Mouse (Mus musculus) kidney, adult 11 months (tissue): ENCODE measurements around the gene Pcdh15.
A peak's percentile ranks its signal among the peaks of the same experiment; 100 is the strongest.

Experiments
- DNase-seq: peaks from one replicate; pipeline ENCODE4 v3.0.0; 2022

The Pcdh15 gene

GRCm38 (mm10) chr10:73098966-73099845 lies at the start of gene Pcdh15:
Gene Pcdh15 (plus strand): TSS chr10:73099342.
- no peak for DNase-seq

- DNase-seq: no peak
Measured at GRCm38 (mm10) chr10:73052074-73052473, 47.1 kb upstream of the Pcdh15 start.

- DNase-seq: no peak
Measured at GRCm38 (mm10) chr10:73059726-73060230, 39.4 kb upstream of the Pcdh15 start.

- no peak for DNase-seq
Measured at GRCm38 (mm10) chr10:73086703-73087102, 12.4 kb upstream of the Pcdh15 start.

GRCm38 (mm10) chr10:73096531-73097135 lies 2.5 kb upstream of the Pcdh15 start:
- DNase-seq: no peak

GRCm38 (mm10) chr10:73097176-73097575 lies 2.0 kb upstream of the Pcdh15 start:
- DNase-seq: no peak

- DNase-seq: peak; percentile 4
Measured at GRCm38 (mm10) chr10:73097979-73098378, 1.2 kb upstream of the Pcdh15 start.

- DNase-seq: no peak
Measured at GRCm38 (mm10) chr10:73099846-73100241, 702 bp downstream of the Pcdh15 start.

- no peak for DNase-seq
Measured at GRCm38 (mm10) chr10:73103383-73103994, 4.3 kb downstream of the Pcdh15 start.

- DNase-seq: no peak
Measured at GRCm38 (mm10) chr10:73105893-73106292, 6.8 kb downstream of the Pcdh15 start.

GRCm38 (mm10) chr10:73137985-73138384 lies 38.8 kb downstream of the Pcdh15 start:
- no peak for DNase-seq

- DNase-seq: no peak
Measured at GRCm38 (mm10) chr10:73147543-73147942, 48.4 kb downstream of the Pcdh15 start.

- no peak for DNase-seq
Measured at GRCm38 (mm10) chr10:73147978-73148377, 48.8 kb downstream of the Pcdh15 start.

GRCm38 (mm10) chr10:73154544-73154943 lies 55.4 kb downstream of the Pcdh15 start:
- DNase-seq: no peak

GRCm38 (mm10) chr10:73161757-73162156 lies 62.6 kb downstream of the Pcdh15 start:
- no peak for DNase-seq

GRCm38 (mm10) chr10:73216001-73216400 lies 116.9 kb downstream of the Pcdh15 start:
- no peak for DNase-seq

- no peak for DNase-seq
Measured at GRCm38 (mm10) chr10:73242294-73242693, 143.2 kb downstream of the Pcdh15 start.

GRCm38 (mm10) chr10:73280438-73280837 lies 181.3 kb downstream of the Pcdh15 start:
- DNase-seq: no peak

- no peak for DNase-seq
Measured at GRCm38 (mm10) chr10:73296456-73296855, 197.3 kb downstream of the Pcdh15 start.

- no peak for DNase-seq
Measured at GRCm38 (mm10) chr10:73301951-73302350, 202.8 kb downstream of the Pcdh15 start.

GRCm38 (mm10) chr10:73306677-73307076 lies 207.5 kb downstream of the Pcdh15 start:
- no peak for DNase-seq

- DNase-seq: no peak
Measured at GRCm38 (mm10) chr10:73326861-73327260, 227.7 kb downstream of the Pcdh15 start.

GRCm38 (mm10) chr10:73333426-73333825 lies 234.3 kb downstream of the Pcdh15 start:
- no peak for DNase-seq

- DNase-seq: no peak
Measured at GRCm38 (mm10) chr10:73379001-73379400, 279.9 kb downstream of the Pcdh15 start.
